Mouse (Mus musculus): ENCODE results near the gene Olfr829.
"Not testable (repeated sequence)": the region's sequence is repeated elsewhere in the genome, so short reads cannot be mapped to it uniquely, and the experiment has no call there.

Olfr829 gene

DNA sequence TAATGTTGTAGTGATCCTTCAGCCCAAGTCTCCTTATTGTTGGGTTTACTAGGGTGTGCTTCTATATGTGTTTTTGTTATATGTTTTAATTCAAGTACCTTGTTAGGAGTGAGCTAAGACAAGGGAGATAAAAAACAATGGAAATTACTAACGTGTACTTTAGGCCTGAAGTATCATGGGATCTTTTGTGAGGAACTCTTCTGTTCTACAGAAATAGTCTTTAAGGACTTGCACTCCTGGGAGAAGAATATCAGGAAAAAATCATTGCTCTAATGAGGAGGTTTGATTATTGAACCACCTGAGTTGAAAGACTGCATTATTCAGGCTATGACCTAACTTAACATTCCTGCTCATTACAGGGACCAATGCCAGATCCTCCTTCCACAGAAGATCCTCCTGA is at the start of gene Olfr829:
Gene Olfr829, plus strand, starts transcription at position 301 of the 400 bp plus-strand sequence.
- no peak for DNase-seq (ENCODE audit: low spot score)

DNA sequence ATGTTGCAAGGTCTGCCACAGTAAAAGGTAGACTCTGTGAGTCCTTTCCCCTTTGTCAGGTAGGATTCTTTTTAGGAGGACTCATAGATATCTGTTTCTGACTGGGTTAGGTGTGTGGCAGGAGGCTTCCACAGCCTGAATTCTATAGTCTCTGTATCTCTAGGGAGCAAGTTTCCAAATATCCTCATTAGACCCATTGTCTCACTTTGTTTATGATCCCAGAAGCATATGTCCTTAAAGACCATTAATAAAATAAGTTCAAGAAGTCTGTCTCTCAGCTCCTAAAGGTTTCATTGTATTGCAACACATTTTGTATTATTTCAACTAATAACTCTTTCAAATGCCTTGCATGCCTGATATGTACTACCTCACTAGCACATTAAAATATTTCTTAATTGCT is 35.3 kb upstream of the Olfr829 start, which contains the start of gene Olfr828:
Gene Olfr828, minus strand, starts transcription at position 101 of the 400 bp plus-strand sequence.
- DNase-seq (ENCODE audit: low spot score): no peak

DNA sequence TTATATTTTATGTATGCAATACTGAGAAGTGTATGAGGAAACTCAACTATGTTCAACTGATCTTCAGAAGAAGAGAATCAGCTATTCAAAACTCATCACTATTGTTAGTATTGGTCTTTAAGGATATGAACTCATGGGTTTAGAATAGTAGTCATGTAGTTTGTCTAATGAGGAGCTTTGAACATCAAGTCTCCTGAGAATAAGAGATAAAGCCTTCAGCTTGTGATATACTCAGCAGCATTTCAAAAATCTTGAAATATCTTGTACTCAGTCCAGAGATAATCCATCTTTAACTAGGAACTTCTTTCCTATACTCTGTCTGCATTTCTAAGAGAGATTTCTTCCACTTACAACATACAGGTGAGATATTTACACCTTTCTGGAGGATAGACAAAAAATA is 19.7 kb downstream of the Olfr829 start, which contains the start of gene Olfr830:
Gene Olfr830, plus strand, starts transcription at position 301 of the 400 bp plus-strand sequence.
- no peak for DNase-seq (ENCODE audit: low spot score)

DNA sequence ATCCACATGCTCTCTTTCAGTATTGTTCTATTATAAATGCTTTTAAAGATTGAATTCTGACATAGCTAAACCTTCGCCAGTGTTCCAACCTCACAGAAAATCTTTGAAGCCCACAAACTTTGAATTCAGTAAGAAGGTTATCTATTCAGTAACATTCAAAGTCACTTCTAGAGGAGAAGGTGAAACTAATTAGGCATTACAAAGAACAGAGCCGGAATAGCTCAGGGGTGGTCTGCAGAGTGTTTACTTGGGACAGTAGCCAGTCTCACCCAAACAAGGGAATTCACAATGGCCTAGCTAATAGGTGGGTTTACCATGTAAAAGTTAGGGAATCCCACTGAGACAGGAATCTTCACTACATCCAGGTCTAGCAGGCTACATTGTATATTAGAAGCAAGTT is 53.0 kb downstream of the Olfr829 start:
- not testable (repeated sequence) for DNase-seq (ENCODE audit: low spot score)

Measured in embryo, embryonic 10.5 days (tissue).